Mouse (Mus musculus) urinary bladder, postnatal 36 days (tissue): ENCODE results near the gene Bmper.

Source experiments
- DNase-seq, 2 experiments: peaks; one replicate each; pipeline ENCODE4 v3.0.0; 2022; ENCODE audit warnings: low spot score in 2 of 2, mixed read lengths in 1 of 2

Gene Bmper

DNA sequence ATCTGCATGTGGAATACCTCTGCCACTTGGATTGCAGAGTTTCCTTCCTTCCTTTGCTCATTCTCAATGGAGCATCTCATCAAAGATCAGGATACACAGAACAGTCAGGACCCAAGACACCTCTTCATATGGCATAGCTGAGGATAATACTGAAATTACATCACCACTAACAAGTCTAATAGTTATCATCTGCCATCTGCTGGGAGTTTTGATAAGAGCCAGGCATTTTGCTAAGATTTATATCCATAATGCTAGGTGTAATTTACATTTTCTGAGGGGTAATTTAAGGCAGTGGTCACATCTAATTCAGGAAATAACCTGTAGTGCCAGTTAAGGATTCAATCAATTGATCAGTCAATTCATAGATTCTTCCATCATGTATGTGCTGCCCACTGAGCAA, 145.2 kb downstream of the Bmper start:
- DNase-seq: no peak

DNA sequence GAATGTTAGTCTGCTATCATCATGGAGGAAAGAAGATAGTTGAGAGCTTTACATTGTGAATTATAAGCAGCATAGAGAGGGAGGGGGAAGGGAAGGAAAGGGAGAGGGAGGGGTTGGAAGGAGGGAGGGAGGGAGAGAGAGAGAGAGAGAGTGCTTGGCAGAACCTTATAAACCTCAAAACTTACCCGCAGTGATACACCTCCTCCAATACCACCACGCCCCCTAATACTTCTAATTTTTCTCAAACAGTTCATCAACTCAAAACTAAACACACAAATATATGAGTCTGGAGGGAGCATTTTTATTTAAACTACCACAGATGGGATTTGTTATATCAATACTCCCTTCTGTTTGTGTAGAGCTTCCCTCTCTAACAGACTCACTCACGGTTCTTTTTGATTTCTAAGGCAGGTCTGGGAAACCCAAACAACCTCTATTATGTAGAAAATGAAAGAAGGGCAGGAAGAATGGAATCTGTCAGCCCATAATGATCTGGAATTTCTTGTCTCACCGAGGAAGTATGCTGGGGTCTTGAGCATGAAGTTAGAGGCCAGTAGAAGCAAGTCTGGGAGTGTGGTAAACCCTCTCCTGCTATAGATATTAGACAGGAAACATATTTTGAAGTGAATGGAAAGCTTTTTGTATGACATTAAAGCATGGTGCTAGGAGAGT, 152.0 kb downstream of the Bmper start:
- no peak for DNase-seq

DNA sequence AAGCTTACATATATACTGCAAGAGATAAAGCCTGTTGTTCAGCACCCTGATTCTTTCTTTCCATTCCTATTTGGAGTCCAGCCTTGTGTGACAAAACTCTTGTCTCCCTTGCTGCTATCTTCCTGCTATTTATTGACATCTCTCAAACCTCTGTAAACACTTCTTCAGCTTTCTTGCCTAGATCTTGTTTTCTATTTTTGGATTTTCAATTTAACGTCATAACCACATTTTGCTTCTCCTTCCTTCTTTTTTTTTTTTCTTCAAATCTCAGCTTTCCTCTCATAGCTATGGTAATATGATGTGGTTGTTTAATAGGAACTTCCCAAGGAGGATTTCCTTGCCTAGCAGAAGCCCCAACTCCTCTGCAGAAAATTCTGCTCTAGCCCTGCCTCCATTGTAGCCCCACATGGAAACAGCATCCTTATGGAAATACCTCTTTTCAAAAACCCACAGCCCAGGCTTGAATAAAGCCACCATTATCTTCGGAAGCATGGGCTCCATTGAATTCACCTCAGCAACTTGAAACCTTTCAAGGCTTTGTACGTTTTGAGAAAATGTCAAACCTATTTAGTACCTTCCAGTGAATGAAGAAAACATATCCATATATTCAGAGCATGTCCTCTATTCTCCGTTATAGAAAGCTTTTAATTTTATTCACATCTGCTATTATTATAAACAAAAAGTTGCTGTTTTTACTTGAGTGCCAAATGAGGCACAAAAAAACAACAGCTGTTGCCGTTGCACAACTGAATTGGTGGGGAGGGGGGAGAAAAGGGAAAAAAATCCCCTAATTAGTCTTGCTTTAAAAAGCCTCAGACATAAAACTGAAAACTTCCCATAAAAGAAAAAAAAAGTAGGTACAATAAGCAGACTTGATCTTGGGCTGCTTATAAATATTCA, 155.2 kb downstream of the Bmper start:
- no peak for DNase-seq

DNA sequence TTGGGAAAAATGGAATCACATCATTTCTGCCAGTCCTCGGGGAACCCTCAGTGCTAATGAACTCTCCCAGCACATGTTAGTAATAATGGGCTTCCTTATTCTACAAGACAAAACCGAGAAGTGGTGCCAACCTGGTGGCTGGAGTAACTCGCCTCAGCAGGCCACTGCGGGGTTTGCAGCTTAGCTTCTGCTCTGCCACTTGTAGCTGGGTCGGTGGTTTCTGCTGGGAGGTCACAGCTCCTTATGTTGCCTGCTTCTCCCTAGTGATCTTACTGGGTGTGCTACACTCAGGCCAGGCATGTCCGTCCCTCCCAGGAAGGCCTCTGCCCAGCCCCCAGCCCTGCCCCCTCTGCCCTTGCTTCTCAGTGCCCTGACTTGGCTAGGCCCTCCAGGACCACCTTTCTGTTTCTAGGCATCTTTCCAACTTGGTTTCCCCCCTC, 155.9 kb downstream of the Bmper start:
- no peak for DNase-seq

DNA sequence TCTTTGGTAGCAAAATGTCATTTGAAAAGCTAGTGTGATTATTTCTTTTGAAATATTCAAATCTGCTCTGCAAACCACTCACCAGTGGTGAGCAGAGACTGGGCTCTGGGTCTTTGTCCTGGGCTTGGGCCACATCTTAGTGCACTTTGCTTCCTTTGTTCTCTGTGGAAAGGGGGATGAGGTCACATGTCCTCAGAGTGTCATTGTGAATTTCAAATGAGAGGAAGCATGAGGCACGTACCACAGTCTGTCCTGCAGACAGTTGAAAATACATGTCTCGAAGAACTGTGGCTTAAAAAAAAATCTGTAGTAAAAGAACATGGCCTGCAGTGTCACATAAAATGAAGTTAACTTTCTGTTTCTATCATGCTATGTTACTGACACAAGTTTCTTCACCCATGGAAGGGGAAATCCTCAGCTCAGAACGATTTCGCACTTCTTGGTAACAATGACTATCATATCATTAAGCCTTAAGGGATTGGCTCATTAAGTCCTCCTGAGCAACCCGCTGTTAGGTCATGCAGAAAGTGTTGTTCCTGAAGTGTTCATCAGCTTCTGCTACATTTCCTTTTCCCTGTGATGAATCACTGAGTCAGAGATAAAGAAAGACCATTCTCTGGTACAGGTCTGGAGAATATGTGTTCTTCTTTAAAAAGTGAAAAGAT, 157.4 kb downstream of the Bmper start:
- no peak for DNase-seq

DNA sequence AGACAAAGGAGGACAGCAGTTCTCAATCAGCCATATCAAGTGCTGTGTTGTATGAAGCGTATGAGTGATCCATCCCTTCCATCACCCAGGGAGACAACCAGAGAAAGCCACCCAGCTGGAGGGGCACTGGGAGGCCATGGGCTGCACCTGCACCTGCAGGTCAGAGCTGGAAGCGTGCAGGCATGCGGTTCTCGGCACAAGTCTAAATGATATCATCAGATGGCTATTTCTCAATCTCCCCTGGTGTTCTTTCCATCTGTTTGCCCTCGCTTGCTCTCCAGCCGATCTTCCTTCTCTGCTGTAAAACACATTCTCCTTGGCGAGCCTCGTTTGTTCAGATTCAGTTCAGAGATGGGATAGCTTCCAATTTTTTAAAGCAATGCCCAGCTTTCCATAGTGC, 160.4 kb downstream of the Bmper start:
- DNase-seq: no peak

DNA sequence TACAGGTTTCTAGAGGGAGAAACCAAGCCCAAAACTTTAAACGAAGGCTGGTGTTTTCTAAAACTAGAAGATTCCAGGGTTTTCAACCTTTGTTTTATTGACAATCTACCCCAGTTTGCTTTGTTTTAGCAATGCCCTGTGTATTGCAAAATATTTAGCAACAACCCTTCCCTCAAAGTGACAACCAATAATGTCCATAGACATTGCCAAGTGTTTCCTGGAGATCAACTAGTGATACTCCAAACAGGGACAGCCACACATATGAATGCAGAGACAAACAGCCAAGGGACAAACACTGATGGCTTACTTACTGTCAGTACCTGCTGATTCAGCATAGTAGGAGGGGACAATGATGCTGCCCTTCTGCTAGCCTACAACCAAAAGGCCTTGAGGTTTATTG, 161.0 kb downstream of the Bmper start:
- no peak for DNase-seq

DNA sequence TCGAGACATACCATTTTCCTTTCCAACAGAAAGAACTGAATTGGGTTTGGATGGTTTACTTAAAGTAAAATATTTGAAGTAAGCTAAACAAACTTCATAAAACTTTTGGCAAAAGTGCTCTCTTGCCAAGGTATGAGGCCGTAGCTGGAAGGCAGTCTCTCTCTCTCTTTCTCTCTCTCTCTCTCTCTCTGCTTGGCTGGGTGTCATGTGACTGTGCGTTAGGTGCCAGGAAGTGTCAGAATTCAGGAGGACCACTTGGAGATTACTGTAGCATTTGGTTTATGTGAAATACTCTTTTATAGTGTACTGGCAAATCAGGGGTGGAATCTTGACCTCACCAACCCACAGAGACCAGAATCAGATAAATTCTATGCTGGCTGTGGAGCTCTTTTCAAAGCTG, 162.0 kb downstream of the Bmper start:
- DNase-seq: no peak

DNA sequence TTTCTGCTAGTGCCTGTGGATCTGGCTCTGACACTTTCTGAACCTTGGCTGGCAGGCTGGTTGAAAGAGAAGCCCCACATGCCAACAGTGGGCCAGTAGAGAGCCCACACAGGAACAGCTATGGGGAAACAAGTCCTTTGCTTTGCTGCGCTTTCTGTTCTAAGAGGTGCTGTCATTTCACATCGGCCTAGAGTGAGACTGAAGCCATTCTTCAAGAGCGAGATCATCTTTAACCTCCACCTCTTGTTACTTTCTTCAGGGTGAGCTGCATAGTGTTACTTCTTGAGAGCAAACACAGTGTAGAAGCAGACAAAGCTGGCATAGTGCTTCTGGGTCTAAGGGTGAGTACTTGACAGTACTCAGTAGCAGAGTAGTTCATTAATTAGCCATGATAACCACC, 163.3 kb downstream of the Bmper start:
- no peak for DNase-seq

DNA sequence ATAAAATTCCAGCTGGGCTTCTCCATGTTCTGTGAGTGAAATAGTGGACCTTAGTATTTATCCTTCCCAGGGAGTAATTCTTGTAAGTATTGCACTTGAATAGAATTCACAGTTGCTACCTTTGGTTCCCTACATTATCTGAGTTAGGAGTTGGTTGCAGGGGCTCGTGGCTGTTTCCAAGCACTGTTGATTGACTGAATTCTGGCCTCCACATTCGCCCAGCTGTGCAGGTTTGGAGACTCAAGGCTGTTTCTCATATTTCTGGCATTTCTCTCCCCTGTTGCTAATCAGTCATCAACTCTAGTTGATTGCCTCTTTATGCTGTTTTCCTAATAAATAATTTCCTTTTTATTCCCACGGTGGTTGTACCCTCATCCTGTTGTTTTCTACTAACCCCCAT, 167.2 kb downstream of the Bmper start:
- no peak for DNase-seq

DNA sequence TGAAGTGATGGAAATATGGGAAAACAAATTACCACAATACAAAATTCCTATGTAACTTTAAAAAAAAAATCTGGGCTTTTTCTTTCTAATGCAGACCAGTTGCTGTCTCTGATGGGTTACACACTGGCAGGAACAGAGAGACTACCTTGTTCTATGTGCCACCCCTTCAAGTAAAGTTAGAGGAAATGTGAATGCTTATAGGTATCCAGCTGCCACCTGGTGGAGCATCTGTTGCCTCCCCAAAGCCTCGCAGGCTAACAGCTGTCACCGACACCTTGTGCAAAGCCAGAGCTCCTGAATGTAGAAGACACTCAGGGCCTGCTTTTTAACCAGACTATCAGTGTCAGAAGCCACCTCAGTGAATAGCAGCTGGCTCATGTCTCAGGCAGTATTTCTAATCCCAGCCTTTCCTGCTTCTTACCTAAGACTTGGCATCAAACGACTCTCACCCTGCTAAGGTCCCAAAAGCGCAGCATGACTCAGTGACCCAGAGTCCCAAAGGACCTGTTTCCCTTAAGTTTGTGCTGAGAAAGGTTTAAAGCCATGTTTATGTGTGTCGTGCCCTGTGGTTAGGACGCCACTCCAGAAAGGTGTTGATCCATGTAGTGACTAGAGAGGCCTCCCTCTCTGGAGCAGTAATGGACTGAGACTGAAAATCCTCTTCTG, 171.9 kb downstream of the Bmper start:
- no peak for DNase-seq

DNA sequence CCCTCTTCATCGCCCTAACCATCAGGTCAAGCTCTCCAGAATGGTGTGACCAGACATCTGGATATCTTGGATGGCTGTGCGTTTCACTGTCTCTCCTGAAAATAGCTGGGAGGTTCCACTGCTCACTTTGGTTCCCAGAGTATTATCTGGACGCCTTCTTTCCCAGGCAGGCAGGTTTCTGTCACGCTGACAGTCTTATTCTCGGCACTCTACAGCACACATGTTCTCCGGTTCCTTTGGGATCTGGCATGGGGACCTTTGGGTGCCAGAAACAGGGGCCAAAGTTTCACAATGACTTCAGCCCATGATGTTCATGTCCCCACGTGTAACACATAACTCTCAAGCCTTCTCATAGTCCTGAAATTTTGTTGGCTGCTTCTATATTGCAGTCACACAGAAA, 173.3 kb downstream of the Bmper start:
- no peak for DNase-seq

DNA sequence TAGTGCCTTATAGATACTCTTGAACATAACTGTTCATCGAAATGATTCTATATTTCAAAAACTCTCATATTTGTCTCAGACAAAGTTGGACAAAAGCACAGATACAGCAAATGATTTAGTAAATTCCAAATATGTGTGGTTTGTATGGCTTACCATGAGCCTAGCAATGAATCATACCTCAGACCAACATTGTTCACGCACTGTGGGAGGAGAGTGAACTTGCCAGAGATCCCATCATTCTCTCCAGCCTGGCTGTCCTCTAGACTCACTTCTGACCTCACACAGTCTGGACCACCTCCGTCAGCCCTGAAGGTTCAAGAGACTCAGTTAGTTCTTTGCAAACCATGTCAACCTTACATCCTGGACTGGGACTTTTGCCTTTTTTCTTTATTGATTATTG, 175.0 kb downstream of the Bmper start:
- no peak for DNase-seq

DNA sequence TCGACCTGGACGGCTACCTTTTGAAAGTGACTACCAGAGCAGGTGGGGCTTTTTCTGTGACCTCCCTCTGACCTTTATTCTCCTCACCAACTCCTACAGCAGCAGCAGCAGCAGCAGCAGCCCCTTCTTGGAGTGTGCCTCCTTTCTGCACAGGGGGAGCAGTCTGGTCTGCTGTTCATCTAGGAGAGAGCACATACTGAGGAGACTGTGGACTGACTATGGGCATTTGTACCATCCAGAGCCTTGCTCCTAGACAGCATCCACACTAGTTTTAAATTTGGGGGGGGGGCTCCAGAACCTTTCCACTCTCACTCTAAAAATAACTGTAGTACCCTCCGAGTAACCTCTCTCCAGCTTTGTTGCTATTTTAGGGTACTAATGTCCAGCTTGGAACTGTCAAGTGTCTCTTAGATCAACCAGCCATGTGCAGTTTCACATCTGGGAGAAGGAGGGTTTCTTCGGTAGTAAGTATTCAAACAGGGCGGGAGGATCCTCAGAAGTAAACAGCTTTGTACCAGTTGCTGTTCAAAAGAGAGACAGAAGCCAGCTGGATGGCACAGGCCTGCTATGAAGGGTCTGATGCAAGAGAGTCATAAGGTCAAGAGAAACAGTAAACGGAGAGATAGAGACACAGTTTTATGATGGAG, 176.9 kb downstream of the Bmper start:
- no peak for DNase-seq

DNA sequence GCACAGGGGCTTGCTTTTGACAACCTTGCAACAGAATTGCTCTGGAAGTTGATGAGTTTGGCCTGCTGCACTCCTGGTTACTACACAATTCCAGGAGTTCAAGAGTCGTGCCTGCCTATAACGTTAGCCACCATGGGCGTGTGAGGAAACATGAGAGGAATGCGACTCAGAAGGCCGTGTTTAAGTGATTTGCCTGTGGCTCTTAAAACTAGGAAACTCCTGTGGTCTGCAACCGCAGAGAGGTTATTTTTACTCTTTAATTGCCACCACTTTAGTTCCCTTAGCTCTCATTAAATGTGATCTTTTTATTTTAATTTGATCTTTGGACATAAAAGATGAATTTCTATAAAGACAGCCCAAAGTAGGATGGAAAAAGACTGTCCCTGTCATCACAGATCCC, 184.5 kb downstream of the Bmper start:
- no peak for DNase-seq

DNA sequence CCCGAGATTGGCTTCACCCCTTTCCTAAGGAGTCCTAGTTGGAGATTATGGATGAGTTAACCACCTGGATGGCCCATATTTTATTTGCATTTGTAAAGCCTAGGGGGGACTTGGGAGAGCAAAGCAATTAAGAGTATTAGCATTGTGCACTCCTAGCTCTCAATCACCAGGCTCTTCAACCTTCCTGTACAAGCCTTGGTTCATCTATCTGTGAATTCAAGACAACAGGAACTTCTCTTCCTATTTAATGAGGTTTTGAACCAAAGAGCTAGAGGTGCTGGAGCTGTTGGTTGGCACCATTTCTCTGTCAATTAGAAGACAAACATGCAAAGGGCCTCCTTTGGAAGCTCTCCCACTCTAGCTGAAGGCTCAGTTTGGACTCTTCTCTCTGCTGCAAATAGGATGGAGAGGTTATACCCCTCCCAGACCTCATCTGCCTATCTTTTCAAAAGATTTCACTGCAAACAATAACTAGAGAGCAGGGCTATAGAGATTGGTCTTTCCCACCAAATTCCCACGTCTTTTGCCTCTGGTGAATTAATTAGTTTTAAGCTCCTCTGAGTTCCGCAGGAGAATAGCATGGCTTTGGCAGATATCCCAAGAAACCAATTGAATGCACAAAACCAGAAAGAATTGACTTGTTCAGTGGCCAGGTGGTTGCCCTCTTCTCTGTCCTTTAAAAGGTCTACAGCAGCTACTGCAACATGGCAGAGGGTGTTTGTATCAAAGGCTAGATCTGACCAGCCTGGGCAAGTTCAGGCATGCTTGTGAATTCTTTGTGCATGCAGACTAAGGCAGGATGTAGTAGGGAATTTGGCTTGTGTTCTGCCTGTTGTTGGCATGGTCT, 185.3 kb downstream of the Bmper start:
- DNase-seq: no peak

DNA sequence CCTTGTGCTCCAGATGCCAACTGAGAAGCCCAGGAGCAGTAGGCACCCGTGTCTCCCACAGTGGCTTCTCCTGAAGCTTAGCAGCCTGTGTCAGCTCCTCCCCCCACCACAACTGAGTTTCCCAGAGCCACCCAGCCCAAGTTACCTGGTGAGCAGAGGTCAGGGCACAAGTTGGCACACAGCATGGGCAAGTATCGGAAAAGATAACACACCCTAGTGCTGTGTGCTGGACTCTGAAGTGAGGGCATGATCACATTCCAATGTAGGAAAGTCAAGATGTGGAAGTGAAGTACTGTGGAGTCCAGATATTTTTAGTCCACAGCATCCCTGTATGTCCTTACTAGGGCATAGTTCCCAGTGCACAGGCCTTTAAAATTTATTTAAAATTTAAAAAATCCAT, 187.7 kb downstream of the Bmper start:
- no peak for DNase-seq

DNA sequence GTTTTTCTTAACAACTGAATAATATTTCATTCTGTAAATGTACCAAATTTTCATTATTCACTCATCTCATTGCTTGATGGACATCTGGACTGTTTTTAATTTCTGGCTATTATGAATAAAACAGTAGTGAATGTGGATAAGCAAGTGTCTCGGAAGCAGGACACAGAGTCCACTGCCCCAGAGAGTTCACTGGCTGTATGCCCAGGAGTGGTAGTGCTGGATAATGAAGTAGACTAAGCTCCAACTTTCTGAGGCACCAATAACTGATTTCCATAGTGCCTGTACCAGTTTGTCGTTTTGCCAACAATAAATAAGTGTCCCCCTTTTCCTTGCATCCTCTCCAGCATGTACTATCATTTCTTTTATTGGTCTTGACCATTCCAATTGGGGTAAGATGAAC, 190.1 kb downstream of the Bmper start:
- no peak for DNase-seq

DNA sequence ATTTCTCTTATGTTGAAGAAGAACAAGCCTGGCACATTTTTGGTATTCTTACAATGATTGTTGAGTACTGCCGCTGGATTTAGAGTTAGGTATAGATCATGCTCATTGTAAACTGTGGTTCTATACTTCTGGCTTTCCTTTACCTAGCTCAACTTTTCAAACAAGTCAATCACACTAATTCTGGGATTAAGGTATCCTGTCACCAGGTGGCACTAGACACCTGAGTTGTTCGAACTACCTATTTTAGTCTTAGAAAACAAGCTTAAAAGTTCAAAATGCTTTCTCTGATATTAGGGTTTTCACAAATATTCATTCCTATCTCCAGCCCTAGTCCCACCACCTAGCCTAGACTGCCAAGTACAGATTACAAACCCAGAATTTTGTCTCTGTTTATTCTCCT, 196.2 kb downstream of the Bmper start:
- DNase-seq: no peak

DNA sequence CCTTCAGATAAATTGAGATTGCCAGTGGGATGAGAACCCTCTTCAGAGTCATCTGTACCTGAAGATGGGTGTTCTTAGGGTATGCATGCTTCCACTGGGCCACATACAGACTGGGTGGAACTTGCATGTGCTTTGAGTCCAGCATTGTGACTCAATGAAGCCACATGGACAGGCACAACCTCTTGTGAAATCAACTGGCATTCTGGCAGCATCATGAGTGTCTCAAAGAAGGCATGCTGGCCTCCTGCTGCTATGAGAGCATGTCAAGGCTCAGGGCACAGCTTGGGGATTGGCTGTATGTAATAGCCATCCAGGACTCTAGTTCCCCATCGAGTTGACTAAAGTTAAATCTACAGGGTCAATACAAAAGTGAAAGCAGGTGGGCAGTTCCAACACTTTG, 200.9 kb downstream of the Bmper start:
- DNase-seq: peak in 1 of 2 experiments; percentile 12

DNA sequence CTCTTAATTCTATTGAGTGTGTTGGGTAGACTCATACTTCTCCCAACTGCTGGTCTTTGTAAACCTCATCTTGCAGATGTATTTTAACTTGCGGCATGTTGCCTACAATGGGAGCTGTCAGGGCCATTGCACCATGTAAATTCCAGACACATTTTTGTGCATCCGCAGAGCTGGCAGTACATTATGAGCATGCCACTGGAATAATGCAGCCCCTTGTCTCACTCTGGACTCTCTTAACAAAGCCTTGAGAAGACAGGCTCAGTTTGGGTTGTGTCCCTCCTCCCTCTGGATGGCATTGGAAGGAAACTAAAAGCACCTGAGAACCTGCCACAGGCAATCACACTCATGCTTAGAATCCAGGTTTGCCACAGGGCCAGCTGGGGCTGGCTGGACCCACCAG, 209.8 kb downstream of the Bmper start:
- no peak for DNase-seq
